Mouse (Mus musculus) brain, embryonic 14.5 days (tissue): ENCODE results near the gene 4930469K13Rik. TPM values are rescaled to one million over a fixed set of nuclear protein-coding genes. Genes with fewer than 3 reads are reported as not detected.

Source experiments
- DNase-seq: peaks from one replicate; pipeline ENCODE4 v3.0.0-alpha.2; 2011; ENCODE audit warnings: low read depth
- CTCF ChIP-seq: fragments of 200-500 bp; IDR thresholded peaks from 2 replicates; pipeline ENCODE4 v1.5.1; 2012; ENCODE audit warnings: inconsistent platforms, mild to moderate bottlenecking, moderate library complexity, borderline replicate concordance; ENCODE audit not compliant: insufficient read depth, insufficient read length; ENCODE audit errors: extremely low read depth
- POLR2A ChIP-seq: fragments of 200-500 bp; IDR thresholded peaks from 2 replicates; pipeline ENCODE4 v1.6.1; 2012; ENCODE audit warnings: mild to moderate bottlenecking, inconsistent platforms, borderline replicate concordance; ENCODE audit not compliant: poor library complexity, insufficient read depth, insufficient read length, severe bottlenecking; ENCODE audit errors: extremely low read depth
- polyA plus RNA-seq: library from polyadenylated mRNA; depleted of rRNA; stranded (reverse); fragments of >200 nt; gene quantifications from 2 replicates; pipeline ENCODE4 v1.2.3, GENCODE M21; 2012

4930469K13Rik gene
- polyA plus RNA-seq, 1 experiment, result 0.26 TPM

DNA sequence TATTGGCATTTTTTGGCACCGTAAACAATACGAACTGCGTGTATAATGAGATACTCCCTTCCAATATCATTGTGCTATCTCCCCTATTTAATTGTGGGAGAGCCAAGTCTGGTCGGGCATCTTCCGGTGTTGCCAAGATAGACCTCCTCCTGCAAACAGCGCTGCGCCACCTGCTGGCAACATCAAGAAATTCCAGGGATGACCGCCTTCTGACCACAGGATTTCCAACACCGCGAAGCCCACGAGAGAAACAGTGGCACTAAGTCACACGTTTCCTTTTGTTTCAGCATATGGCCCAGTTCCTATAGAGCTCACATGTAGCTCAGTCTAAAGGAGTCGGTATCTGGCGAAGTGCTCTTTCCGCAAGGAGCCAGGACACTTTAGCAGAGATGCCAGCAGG lies 24.6 kb downstream of the 4930469K13Rik start:
- peak; percentile 82 for DNase-seq
- TF ChIP-seq POLR2A, result no peak
- TF ChIP-seq CTCF, result peak; percentile 89

DNA sequence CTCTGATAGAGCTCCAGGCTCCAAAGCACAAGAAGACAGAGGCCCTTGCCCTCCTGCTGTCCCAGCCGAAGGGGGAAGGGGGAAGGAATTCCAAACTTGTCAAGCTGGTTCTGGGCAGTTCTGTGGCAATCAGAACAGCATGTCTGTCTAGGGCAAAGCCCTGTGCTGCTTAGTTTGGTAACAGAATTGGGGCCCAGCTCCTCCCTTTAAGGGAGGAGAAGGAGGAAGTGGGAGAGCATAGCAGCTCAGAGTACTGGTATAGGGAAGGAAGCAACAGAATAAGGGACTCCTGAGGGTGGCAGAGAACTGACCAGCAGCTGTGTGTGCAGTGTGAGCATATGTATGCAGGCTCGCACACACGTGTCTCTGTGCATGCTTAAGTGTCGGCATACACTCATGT lies 26.0 kb downstream of the 4930469K13Rik start:
- DNase-seq, result no peak
- TF ChIP-seq POLR2A (no peak), CTCF (no peak)

DNA sequence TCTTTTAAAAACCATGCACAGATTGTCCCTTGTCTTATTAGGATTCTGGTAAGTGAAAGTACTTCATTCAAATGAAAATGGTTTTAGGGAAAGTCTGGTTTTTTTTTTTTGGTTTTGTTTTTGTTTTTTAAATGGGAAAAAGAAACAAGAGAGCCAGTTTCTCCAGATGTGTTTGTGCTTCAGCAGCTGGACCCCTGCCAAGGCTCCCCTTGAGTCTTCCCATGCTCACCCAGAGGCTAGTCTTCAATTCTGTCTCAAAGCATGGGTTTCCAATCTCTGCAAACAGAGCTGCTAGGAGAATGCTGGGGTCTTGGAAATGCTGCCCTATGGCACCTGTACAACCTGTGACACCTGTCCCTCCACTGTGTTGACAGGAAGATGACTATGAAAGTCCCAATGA lies 27.8 kb downstream of the 4930469K13Rik start:
- no peak for DNase-seq
- TF ChIP-seq CTCF, result no peak
- no peak for TF ChIP-seq POLR2A

DNA sequence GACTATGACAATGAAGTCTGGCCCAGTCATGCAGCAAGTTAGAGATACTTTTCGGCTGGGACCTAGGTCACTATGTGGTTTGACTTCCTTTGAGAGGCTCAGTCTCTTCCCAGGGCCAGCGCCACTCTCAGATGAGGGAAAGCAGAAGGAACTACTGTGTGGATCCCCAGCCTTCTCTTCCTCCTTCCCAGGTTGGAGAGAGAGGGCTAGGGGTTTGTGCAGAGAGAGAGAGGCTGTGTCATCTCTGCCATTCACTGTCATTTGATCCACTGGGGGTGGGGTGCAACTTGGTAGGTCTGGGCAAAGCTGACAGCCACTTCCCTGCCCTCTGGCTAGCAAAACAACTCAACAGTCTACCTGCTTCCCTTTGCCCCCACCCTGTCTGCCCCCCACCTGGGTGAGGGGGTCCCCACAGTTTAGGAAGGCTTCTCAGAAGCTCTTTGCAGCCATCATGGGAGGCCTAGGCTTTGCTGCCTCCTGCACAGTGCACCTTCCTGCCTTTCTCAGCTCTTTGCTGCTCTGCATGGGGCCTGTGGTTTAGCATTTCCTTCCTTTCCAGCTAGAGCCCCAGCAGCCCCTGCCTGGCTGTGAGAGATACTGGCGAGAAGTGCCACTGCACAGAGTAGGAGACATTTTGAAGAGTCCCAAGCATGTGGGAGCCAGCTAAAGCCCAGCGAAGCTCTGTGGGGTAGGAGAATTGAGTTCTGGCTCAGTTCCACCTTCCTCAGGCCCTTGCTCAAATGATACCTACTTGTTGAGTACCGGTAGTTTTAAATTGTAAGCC lies 34.5 kb downstream of the 4930469K13Rik start:
- no peak for DNase-seq
- TF ChIP-seq POLR2A (no peak), CTCF (no peak)

DNA sequence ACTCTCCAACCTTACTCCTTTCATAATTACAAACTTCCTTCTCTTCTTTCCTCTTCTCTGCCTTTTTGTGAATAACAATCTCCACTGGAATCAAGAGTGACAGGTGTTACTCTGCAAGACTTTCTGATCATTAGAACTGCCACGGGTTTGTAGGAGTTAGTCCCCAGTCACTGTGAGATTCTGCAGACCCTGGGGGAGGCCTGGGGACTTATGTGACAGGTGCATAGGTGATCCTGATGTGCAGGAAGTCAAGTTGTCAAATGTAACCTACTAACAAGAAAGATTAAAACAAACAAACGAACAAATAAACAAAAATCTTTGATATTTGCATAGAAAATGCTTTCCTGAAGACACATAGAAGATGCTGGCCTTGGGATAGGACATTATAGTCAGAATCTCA lies 35.1 kb downstream of the 4930469K13Rik start:
- no peak for DNase-seq
- TF ChIP-seq POLR2A (no peak), CTCF (no peak)

DNA sequence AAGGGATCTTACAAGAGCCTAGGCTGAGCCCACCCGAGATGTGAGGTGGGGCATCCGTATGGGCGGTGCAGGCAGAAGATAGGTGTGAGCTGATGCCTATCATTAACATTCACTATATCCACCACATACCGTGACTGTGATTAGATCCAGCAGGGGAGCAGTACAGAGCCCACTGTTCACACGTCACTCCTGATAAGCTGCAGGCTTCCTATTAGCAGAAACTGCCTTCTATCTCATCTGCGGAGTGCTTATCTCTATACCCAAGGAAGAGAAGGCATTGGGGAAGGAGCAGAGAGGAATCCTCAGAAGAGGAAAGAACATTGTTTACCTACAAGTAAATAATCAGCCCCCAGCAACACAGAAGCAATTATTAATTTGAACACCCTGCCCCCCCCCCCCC lies 36.6 kb downstream of the 4930469K13Rik start:
- DNase-seq, result peak; percentile 18
- no peak for TF ChIP-seq POLR2A
- TF ChIP-seq CTCF, result no peak

DNA sequence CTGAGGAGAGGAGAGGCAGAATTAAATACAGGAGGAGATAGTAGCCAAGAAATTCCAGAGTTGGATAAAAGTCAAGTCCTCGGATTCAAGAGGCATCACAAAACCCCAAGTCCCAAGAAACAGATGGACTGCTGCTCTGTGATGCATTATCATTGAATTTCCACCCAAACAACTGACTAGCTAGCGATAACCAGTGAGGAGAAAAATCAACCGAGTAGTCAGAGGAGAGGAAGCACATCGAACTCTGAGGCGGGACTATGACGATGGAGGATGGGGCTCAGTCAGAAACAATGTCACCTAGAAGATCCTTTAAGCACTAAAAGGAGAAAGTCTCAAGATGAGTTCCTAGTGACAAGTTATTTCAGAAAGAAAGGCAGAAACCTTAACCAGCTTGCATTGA lies 39.4 kb downstream of the 4930469K13Rik start:
- no peak for DNase-seq
- TF ChIP-seq CTCF, result no peak
- TF ChIP-seq POLR2A, result no peak

DNA sequence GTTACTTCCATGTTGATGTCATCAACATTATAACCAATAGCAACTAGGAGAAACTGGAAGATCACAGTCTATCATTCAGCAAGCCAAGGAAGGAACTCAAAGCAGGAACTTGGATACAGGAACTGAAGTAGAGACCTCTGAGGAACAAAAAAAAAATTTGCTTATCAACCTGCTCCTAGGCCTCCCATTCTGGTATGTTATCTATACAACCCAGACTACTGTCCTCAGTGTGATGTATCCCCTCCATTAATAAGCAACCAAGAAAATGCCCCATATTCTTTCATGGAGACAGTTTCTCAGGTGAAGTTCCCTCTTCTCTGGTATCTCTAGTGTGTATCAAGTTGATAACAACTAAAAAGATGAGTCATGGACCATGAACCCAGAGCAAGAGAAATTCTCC lies 40.0 kb downstream of the 4930469K13Rik start:
- TF ChIP-seq POLR2A, result no peak
- TF ChIP-seq CTCF, result no peak
- DNase-seq, result no peak

DNA sequence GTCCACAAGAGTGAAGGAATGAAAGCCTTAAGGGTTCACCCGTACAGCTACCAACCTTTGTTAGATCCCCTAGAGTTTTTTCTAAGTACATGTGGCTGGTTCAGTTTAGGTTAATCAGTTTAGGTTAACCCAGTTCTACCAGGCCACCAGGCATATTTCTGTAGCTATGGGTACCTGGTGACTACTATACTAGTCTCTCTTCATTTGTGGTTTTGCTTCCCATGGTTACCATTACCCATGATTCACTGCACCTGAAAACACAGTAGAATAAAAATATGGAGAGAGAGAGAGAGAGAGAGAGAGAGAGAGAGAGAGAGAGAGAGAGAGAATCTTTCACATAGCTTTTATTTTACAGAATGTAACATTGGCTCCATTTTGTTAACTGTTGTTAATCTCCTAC lies 41.6 kb downstream of the 4930469K13Rik start:
- no peak for DNase-seq
- no peak for TF ChIP-seq CTCF
- TF ChIP-seq POLR2A, result no peak

DNA sequence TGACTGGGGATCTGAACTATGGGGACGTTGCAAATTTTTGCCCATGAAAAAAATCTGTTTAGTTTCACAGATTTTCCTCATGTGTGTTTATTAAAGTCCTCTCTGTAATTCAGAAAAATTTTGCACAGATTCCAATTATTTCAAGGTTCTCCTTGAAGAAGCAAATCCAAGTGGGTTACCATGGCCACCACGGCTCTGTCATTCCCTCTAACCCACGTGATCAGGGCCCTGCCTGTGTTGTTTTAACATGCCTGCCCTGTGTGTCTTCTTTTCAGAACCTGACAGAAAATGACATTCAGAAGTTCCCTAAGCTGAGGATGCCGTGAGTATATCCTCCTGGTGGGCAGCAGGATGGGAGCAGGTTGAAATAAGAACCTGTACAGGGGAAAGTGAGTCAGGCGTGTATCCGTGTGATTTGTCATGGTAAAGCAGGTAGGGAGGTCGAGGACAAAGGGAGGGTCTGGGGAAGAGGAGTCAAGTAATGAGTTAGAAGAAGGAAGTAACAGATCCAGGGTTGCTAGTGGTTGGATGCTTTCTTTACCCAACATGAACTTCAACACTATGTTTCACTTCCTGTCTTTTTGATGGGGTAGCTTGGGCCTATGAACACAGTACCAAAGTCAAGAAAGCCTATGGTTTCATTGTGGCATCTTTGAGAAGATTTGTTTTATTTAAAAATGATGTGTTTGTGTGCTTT lies 44.2 kb downstream of the 4930469K13Rik start:
- TF ChIP-seq POLR2A (no peak), CTCF (no peak)
- DNase-seq, result no peak

DNA sequence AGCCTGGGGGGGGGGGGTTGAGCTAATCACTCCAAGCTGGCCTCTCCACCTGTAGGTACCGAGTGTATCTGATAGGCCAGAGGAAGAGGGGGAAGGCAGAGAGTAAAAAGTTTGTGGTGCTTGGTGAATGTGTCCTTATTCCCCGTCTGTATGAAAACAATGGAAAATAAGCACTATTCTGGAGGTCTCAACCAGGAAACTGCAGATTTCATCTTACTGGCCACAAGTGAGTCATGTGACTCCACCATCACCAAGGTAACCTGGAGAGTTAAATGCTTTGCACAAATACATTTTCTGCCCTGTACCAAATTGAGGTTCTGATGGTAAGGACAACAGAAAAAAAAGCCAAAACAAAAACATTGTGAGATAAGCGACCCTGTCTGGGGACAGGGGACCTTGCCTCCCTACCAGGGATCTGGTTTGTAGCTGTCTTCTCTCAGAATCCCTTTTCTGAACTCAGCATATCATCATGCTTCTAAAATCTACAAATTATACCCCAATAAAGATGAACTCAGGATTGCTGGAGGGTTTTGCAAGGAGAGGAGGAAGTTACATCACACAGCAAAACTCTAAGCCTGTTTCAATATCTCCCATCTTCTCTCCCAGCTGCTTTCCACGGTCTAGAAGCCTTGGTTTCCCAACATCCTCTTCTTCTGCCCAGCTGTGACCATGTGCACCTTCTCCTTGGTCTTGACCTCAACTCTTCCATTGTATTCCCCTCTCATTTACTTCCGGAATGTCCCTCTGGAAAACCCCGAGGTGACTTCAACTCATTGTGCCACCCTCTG lies 45.1 kb downstream of the 4930469K13Rik start:
- no peak for DNase-seq
- TF ChIP-seq POLR2A (no peak), CTCF (no peak)

DNA sequence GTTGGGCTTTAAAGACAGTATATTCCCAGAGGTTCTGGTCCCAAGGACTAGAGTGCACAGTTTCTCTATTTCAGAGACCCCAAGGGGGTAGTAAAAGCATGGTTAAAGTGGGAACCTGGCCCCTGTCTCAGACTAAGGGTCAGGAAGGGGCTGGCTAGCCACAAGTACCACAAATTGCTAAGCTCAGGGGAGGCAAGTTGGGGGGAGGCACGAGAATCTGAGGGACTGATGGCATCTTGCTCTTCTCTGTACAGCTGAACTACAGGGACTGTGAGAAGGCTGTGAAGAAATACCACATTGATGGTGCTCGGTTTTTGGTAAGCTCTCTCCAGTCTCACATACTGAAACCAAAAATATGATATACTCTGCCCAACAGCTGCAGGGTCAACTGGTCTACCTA lies 47.7 kb downstream of the 4930469K13Rik start:
- DNase-seq, result no peak
- no peak for TF ChIP-seq POLR2A
